Mouse (Mus musculus): ENCODE measurements around the gene Nrxn1. TPM values are rescaled to one million over a fixed set of nuclear protein-coding genes. Genes with fewer than 3 reads are reported as not detected.
A peak's percentile ranks its signal among the peaks of the same experiment; 100 is the strongest.

The Nrxn1 gene
- polyA plus RNA-seq, 1 experiment, result not detected

- H3K4me3 ChIP-seq (ENCODE audit: insufficient read depth, low read depth, low read length), result no peak overlapping the region
- H3K4me1 ChIP-seq (ENCODE audit: control insufficient read depth, insufficient read depth, low read length), result peaks cover 2% of the 10 kb centered on the region; the same call in 1 of the 2 replicates
- H3K27ac ChIP-seq (ENCODE audit: insufficient read depth, low read depth, low read length), result no peak overlapping the region
- TF ChIP-seq POLR2A (IDR thresholded peaks at IDR 0.05; ENCODE audit: insufficient read depth, low read depth, low read length), result no peak
- no peak for TF ChIP-seq CTCF (IDR thresholded peaks at IDR 0.05; ENCODE audit: insufficient read depth, low read depth, low read length)
- WGBS, result 57% methylated on average over 1 of the region's 1 CpGs
These were observed 324.7 kb downstream of the Nrxn1 start for GRCm38 (mm10) chr17:90768216-90768615.

DNA sequence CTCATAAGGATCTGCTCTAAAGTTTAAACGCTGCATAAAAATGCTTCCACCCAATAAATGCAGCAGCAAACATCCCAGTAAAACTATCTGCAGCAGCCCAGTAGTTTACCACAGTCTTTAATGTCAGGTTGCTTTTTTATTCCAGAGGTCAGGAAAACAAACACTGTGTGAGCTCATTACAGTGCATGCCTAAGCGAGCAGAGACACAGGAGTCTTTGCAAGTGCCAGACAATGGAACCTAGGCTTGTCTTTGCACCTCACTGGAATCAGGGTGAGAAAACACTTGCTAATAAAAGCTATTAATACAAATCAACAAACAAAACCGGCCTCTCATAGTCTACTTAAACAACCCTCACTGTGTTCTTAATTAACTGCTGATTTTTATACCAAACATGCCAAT is 365.7 kb downstream of the Nrxn1 start:
- Histone ChIP-seq H3K27ac (ENCODE audit: insufficient read depth, low read depth, low read length) (no peak overlapping the region), H3K4me1 (ENCODE audit: control insufficient read depth, insufficient read depth, low read length) (no peaks in the 10 kb centered on the region), H3K4me3 (ENCODE audit: insufficient read depth, low read depth, low read length) (no peak overlapping the region)
- no peak for TF ChIP-seq CTCF (IDR thresholded peaks at IDR 0.05; ENCODE audit: insufficient read depth, low read depth, low read length)
- no peak for TF ChIP-seq POLR2A (IDR thresholded peaks at IDR 0.05; ENCODE audit: insufficient read depth, low read depth, low read length)
- WGBS, result 27% methylated on average over 3 of the region's 3 CpGs

DNA sequence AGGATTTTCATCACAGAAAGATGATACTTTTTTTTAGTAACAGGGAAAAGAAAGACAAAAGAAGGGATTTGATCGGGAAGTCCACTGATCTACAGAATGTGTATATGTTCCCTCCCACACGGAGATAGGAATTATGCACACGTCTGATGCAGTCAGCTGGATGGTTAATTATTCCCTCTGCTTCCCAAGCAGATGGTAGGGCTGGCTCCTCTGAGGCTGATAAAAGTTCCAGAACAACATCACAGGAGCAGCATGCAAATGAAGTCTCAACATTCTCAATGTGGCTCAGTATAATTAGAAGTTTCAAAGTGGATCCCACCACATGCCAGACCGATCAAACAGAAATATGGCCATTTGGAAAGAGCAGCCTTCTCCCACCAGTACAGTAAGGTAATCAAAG is 388.1 kb downstream of the Nrxn1 start:
- H3K4me3 ChIP-seq (ENCODE audit: insufficient read depth, low read depth, low read length), result no peak overlapping the region
- 31% methylated on average over 4 of the region's 4 CpGs for WGBS
- no peak overlapping the region for H3K27ac ChIP-seq (ENCODE audit: insufficient read depth, low read depth, low read length)
- no peaks in the 10 kb centered on the region for H3K4me1 ChIP-seq (ENCODE audit: control insufficient read depth, insufficient read depth, low read length)
- TF ChIP-seq POLR2A (IDR thresholded peaks at IDR 0.05; ENCODE audit: insufficient read depth, low read depth, low read length), result no peak
- no peak for TF ChIP-seq CTCF (IDR thresholded peaks at IDR 0.05; ENCODE audit: insufficient read depth, low read depth, low read length)

- Histone ChIP-seq H3K4me1 (ENCODE audit: control insufficient read depth, insufficient read depth, low read length) (no peaks in the 10 kb centered on the region), H3K27ac (ENCODE audit: insufficient read depth, low read depth, low read length) (no peak overlapping the region), H3K4me3 (ENCODE audit: insufficient read depth, low read depth, low read length) (no peak overlapping the region)
- no peak for TF ChIP-seq POLR2A (IDR thresholded peaks at IDR 0.05; ENCODE audit: insufficient read depth, low read depth, low read length)
- TF ChIP-seq CTCF (IDR thresholded peaks at IDR 0.05; ENCODE audit: insufficient read depth, low read depth, low read length), result no peak
- WGBS, result 85% methylated on average over 1 of the region's 1 CpGs
These were observed 390.2 kb downstream of the Nrxn1 start for GRCm38 (mm10) chr17:90702626-90703025.

GRCm38 (mm10) chr17:90696071-90696800 is 396.6 kb downstream of the Nrxn1 start:
- no peak overlapping the region for H3K4me3 ChIP-seq (ENCODE audit: insufficient read depth, low read depth, low read length)
- H3K4me1 ChIP-seq (ENCODE audit: control insufficient read depth, insufficient read depth, low read length), result peaks cover 2% of the 10 kb centered on the region; the same call in 1 of the 2 replicates
- H3K27ac ChIP-seq (ENCODE audit: insufficient read depth, low read depth, low read length), result peak overlapping the region; percentile 83
- TF ChIP-seq CTCF (IDR thresholded peaks at IDR 0.05; ENCODE audit: insufficient read depth, low read depth, low read length) (no peak), POLR2A (IDR thresholded peaks at IDR 0.05; ENCODE audit: insufficient read depth, low read depth, low read length) (no peak)
- 13% methylated on average over 6 of the region's 6 CpGs for WGBS

GRCm38 (mm10) chr17:90695086-90695584 is 397.7 kb downstream of the Nrxn1 start:
- WGBS, result 93% methylated on average over 5 of the region's 5 CpGs
- no peak overlapping the region for H3K27ac ChIP-seq (ENCODE audit: insufficient read depth, low read depth, low read length)
- TF ChIP-seq CTCF (IDR thresholded peaks at IDR 0.05; ENCODE audit: insufficient read depth, low read depth, low read length), result no peak
- no peak for TF ChIP-seq POLR2A (IDR thresholded peaks at IDR 0.05; ENCODE audit: insufficient read depth, low read depth, low read length)
- no peak overlapping the region for H3K4me3 ChIP-seq (ENCODE audit: insufficient read depth, low read depth, low read length)
- peaks cover 2% of the 10 kb centered on the region; the same call in 1 of the 2 replicates for H3K4me1 ChIP-seq (ENCODE audit: control insufficient read depth, insufficient read depth, low read length)

- no peaks in the 10 kb centered on the region for H3K4me1 ChIP-seq (ENCODE audit: control insufficient read depth, insufficient read depth, low read length)
- no peak for TF ChIP-seq POLR2A (IDR thresholded peaks at IDR 0.05; ENCODE audit: insufficient read depth, low read depth, low read length)
- TF ChIP-seq CTCF (IDR thresholded peaks at IDR 0.05; ENCODE audit: insufficient read depth, low read depth, low read length), result no peak
- H3K4me3 ChIP-seq (ENCODE audit: insufficient read depth, low read depth, low read length), result no peak overlapping the region
- H3K27ac ChIP-seq (ENCODE audit: insufficient read depth, low read depth, low read length), result no peak overlapping the region
These were observed 408.7 kb downstream of the Nrxn1 start for GRCm38 (mm10) chr17:90684172-90684571.

- TF ChIP-seq POLR2A (IDR thresholded peaks at IDR 0.05; ENCODE audit: insufficient read depth, low read depth, low read length) (no peak), CTCF (IDR thresholded peaks at IDR 0.05; ENCODE audit: insufficient read depth, low read depth, low read length) (no peak)
- 64% methylated on average over 1 of the region's 1 CpGs for WGBS
- Histone ChIP-seq H3K4me1 (ENCODE audit: control insufficient read depth, insufficient read depth, low read length) (no peaks in the 10 kb centered on the region), H3K27ac (ENCODE audit: insufficient read depth, low read depth, low read length) (no peak overlapping the region), H3K4me3 (ENCODE audit: insufficient read depth, low read depth, low read length) (no peak overlapping the region)
These were observed 411.9 kb downstream of the Nrxn1 start for GRCm38 (mm10) chr17:90681019-90681418.

DNA sequence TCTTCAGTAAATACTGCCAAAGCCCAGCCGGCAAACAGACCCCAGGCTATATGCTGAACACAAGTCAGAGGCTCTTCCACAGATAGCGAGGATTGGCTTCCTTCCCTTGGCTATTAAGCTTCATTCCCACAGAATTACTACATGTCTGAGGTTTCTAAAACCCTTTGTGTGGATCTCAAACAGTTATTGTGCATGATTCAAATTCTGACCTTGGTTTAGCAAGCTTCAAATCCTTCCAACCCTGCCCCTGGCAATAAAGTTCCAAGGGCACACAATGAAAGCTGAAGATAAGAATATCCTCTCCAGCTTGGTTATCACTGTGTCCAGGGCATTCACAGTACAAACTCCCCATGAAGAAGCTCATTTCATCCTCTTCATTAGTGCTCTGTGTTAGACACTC is 416.2 kb downstream of the Nrxn1 start:
- Histone ChIP-seq H3K4me1 (ENCODE audit: control insufficient read depth, insufficient read depth, low read length) (no peaks in the 10 kb centered on the region), H3K4me3 (ENCODE audit: insufficient read depth, low read depth, low read length) (no peak overlapping the region), H3K27ac (ENCODE audit: insufficient read depth, low read depth, low read length) (no peak overlapping the region)
- TF ChIP-seq POLR2A (IDR thresholded peaks at IDR 0.05; ENCODE audit: insufficient read depth, low read depth, low read length), result no peak
- TF ChIP-seq CTCF (IDR thresholded peaks at IDR 0.05; ENCODE audit: insufficient read depth, low read depth, low read length), result no peak
- 62% methylated on average over 2 of the region's 2 CpGs for WGBS
